Mouse (Mus musculus) induced T-regulatory cell, adult 2 months (primary cell): ENCODE measurements around the gene Olfr761.
"Not testable (repeated sequence)": the region's sequence is repeated elsewhere in the genome, so short reads cannot be mapped to it uniquely, and the experiment has no call there.

Experiments
- DNase-seq: peaks from one replicate; pipeline ENCODE4 v3.0.0-alpha.2; 2012; ENCODE audit warnings: low read depth

Gene Olfr761

DNA sequence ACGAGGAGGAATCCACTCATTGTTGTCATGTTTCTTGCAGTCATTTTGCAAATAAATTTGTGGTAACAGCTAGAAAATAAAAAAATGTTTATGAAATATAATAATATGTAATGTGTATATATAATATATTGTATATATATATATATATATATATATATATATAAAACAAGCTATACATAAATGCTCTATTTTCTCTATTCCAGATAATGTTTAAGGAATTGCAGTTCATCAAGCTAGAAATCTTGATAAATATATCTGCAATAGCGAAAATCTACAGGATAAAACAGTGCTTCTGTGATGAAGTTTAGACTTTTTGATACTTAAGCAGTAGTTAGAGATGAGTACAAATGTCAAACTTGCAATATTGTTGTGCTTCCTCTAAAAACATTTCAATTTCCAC is at the start of gene Olfr761:
Gene Olfr761, minus strand, starts transcription at position 101 of the 400 bp plus-strand sequence.
- DNase-seq, result no peak

DNA sequence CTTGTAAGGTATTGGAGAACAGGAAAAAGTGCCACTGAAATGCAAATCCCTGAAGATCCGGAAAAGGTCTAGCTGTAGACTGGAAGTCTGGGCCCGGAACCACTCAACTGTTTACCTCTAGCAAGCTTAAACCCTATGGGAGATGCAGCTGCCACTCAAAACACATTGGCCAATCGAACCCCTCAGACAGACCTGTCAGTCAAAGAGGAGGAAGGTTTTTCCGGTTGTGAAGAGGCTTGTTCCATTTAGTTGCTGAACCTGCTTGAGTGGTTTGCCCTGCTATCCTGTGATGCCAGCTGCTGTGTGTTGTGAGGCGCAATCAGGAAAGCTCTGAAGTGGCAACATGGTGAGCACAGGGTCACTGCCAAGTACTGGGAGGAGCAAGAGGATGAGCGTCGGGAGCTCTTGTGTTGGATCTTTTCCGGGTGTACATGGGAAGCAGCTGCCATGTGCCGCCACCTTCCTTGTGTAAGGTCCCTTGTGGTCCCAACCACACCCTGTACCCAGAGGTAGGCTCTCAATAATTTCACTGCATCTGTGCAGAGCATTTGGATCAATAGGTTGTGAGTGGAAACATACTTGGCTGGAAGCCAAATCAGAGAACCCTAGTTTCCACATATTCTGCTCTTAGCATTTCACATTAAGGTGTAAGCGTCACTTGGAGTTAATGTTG is 42.9 kb upstream of the Olfr761 start:
- DNase-seq, result no peak

DNA sequence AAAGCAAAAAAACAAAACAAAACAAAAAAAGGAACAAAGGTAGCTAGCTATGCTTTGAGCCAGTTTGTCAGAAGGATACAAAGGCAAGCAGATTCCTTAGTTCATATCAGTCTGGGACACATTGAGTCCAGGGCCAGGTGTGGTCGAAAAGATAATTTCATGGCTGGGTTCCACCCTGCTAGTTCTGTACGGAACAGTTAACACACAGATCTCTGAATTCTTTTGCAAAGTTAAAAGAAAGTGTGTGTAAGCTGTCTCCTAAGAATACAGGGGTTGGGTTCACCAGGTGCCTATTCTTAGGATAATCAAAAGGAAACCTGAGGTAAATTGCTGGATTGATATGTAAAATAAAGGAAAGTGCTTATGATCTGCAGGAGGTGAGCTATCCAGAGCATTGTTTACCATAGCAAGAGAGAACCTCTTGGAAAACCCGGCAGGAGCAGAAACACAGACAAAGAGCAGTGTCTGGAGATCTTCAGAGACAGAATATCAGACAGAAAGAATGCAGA is 37.6 kb upstream of the Olfr761 start:
- no peak for DNase-seq

DNA sequence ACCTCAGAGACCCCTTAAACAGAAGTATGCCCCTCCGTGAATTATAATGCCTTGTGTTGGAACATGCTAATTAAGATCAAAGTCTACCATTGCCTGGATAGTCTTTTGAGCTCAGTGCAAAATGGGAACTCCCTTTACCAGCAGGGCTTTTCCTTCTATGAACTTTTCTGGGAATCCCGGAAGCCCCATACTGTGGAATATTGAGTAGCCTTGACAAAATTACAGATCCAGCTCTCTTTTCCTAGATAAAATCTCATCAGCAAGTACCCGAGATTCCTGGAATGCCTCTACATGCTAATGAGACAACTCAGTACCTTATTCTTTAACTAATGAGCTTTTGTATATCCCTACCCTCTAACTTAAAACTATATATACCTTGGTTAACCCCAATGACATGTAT is 20.7 kb upstream of the Olfr761 start:
- no peak for DNase-seq

DNA sequence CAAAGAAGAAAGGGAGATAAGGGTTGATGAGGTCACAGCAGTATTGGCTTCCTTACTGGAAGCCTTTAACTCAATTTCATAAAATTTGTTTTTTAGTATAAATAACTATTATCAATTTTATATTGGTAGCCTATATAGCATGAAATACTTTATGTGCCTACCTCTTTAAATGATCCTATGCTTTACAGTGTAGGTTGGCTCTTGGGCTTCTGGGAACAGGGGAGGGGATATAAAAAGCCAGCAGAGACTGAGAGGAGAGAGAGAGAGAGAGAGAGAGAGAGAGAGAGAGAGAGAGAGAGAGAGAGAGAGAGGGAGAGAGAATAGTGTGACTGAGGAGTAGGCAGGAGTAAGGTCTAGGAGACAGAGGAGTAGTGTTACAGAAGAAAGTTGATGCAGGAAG is 32.6 kb downstream of the Olfr761 start, which contains the start of gene Olfr128:
Gene Olfr128, plus strand, starts transcription at position 301 of the 400 bp plus-strand sequence.
- DNase-seq, result no peak

DNA sequence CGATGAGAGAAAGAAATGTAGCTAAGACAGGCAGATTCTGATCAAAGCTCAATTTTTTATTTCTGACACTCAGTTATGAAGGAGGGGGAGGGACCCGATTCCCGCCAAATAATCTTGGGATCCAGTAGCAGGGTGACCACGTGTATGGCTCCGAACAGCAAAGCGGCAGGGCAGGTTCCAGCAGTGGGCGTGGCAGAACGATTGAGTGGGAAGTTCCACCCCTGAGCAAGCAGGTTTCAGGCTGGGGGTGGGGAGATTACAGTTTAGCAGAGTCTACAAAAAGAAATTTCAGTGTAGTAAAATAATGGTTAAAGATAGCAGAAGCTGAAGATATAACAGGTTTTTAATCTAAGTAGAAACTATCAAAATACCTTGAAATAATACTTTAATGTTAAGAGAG is 46.1 kb downstream of the Olfr761 start:
- not testable (repeated sequence) for DNase-seq
